Mouse (Mus musculus) midbrain, embryonic 13.5 days (tissue): ENCODE data around the gene Rybp. TPM values are rescaled to one million over a fixed set of nuclear protein-coding genes. Genes with fewer than 3 reads are reported as not detected.

Source experiments
- ATAC-seq: fragments of 200-750 bp; cut with Nextera tagmentation; 2 replicates; pipeline ENCODE4 v1.8.0; 2017; ENCODE audit warnings: mild to moderate bottlenecking, moderate TSS enrichment, moderate library complexity
- H3K27ac ChIP-seq: fragments of 300-500 bp; sonication (generic); 2 replicates; pipeline ENCODE4 v1.5.1; 2015; ENCODE audit warnings: inconsistent platforms, mild to moderate bottlenecking, moderate library complexity
- H3K27me3 ChIP-seq: fragments of 300-500 bp; sonication (generic); 2 replicates; pipeline ENCODE4 v1.6.1; 2015; ENCODE audit warnings: mild to moderate bottlenecking, inconsistent platforms
- H3K36me3 ChIP-seq: fragments of 300-500 bp; sonication (generic); 2 replicates; pipeline ENCODE4 v1.6.1; 2015; ENCODE audit warnings: mild to moderate bottlenecking, inconsistent platforms
- H3K4me1 ChIP-seq: fragments of 300-500 bp; sonication (generic); replicated peaks from 2 replicates; pipeline ENCODE4 v1.6.1; 2015; ENCODE audit warnings: inconsistent platforms
- H3K4me2 ChIP-seq: fragments of 300-500 bp; sonication (generic); replicated peaks from 2 replicates; pipeline ENCODE4 v1.6.1; 2015; ENCODE audit warnings: moderate library complexity, mild to moderate bottlenecking, inconsistent platforms
- H3K4me3 ChIP-seq: fragments of 300-500 bp; sonication (generic); replicated peaks from 2 replicates; pipeline ENCODE4 v1.5.1; 2015; ENCODE audit warnings: mild to moderate bottlenecking, inconsistent platforms
- H3K9ac ChIP-seq: fragments of 300-500 bp; sonication (generic); replicated peaks from 2 replicates; pipeline ENCODE4 v1.6.1; 2015; ENCODE audit warnings: mild to moderate bottlenecking, inconsistent platforms
- H3K9me3 ChIP-seq: fragments of 300-500 bp; sonication (generic); 2 replicates; pipeline ENCODE4 v1.6.1; 2016; ENCODE audit warnings: mild to moderate bottlenecking, inconsistent platforms
- WGBS: fragments of 180-500 bp; shearing (Covaris S2); methylation state at CpG from one replicate; pipeline ENCODE4 v1.1.7; 2015; 5-methylcytosine and 5-hydroxymethylcytosine counted together
- polyA plus RNA-seq: library from polyadenylated mRNA; unstranded; fragments of >200 nt; fragmentation: Nextera tagmentation; extraction: Ambion mirVana; gene quantifications from 2 replicates; pipeline ENCODE4 v1.2.1, GENCODE M21; 2015

The Rybp gene
- polyA plus RNA-seq, 1 experiment from 2014 or later, result 19.7 TPM

DNA sequence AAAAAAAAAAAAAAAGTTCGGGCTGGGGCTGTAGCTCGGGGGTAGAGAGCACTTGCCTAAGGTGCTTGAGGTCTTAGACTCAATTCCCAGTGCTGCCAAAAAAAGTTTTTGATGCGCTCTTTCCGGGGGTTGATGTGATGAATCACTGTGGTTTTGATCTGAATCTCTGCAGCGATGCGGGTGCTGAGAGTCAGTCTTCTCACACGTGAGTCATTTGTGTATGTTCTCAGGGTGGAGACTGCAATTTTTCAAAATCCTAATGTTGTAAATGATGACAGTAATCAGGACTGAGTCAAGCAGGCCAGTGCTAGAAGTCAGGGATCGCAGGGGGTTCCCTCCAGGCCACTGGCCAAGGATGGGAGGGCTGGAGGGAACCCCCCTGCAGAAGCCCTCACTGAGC lies 26.9 kb upstream of the Rybp start:
- no peak for ATAC-seq
- Histone ChIP-seq H3K9me3 (no peaks in the 10 kb centered on the region), H3K4me2 (no peak overlapping the region), H3K4me3 (no peak overlapping the region), H3K27me3 (no peaks in the 10 kb centered on the region), H3K4me1 (no peaks in the 10 kb centered on the region), H3K9ac (no peak overlapping the region), H3K27ac (no peak overlapping the region), H3K36me3 (no peaks in the 10 kb centered on the region)
- WGBS, result 76% methylated on average over 8 of the region's 8 CpGs

GRCm38 (mm10) chr6:100311167-100311566 lies 23.9 kb upstream of the Rybp start:
- Histone ChIP-seq H3K36me3 (no peaks in the 10 kb centered on the region), H3K4me1 (no peaks in the 10 kb centered on the region), H3K4me2 (no peak overlapping the region), H3K27ac (no peak overlapping the region), H3K9me3 (no peaks in the 10 kb centered on the region), H3K9ac (no peak overlapping the region), H3K4me3 (no peak overlapping the region), H3K27me3 (no peaks in the 10 kb centered on the region)
- 94% methylated on average over 1 of the region's 1 CpGs for WGBS
- ATAC-seq, result no peak

GRCm38 (mm10) chr6:100304831-100305230 lies 17.5 kb upstream of the Rybp start:
- ATAC-seq, result no peak
- no peaks in the 10 kb centered on the region for H3K36me3 ChIP-seq
- H3K4me1 ChIP-seq, result no peaks in the 10 kb centered on the region
- no peak overlapping the region for H3K4me2 ChIP-seq
- peaks cover 10% of the 10 kb centered on the region for H3K27me3 ChIP-seq
- H3K9ac ChIP-seq, result no peak overlapping the region
- no peak overlapping the region for H3K4me3 ChIP-seq
- 83% methylated on average over 10 of the region's 10 CpGs for WGBS
- no peaks in the 10 kb centered on the region for H3K9me3 ChIP-seq
- H3K27ac ChIP-seq, result no peak overlapping the region

- ATAC-seq, result no peak
- no peaks in the 10 kb centered on the region for H3K4me1 ChIP-seq
- no peak overlapping the region for H3K9ac ChIP-seq
- H3K4me2 ChIP-seq, result no peak overlapping the region
- H3K4me3 ChIP-seq, result no peak overlapping the region
- H3K36me3 ChIP-seq, result no peaks in the 10 kb centered on the region
- H3K27me3 ChIP-seq, result peaks cover 10% of the 10 kb centered on the region
- H3K27ac ChIP-seq, result no peak overlapping the region
- no peaks in the 10 kb centered on the region for H3K9me3 ChIP-seq
- 62% methylated on average over 8 of the region's 8 CpGs for WGBS
Observed at GRCm38 (mm10) chr6:100301410-100302108, 14.3 kb upstream of the Rybp start.

GRCm38 (mm10) chr6:100300831-100301230 lies 13.5 kb upstream of the Rybp start:
- Histone ChIP-seq H3K9ac (no peak overlapping the region), H3K27ac (no peak overlapping the region), H3K4me3 (no peak overlapping the region), H3K9me3 (no peaks in the 10 kb centered on the region), H3K36me3 (no peaks in the 10 kb centered on the region), H3K4me1 (no peaks in the 10 kb centered on the region), H3K27me3 (peaks cover 13% of the 10 kb centered on the region), H3K4me2 (no peak overlapping the region)
- 40% methylated on average over 3 of the region's 3 CpGs for WGBS
- no peak for ATAC-seq

- no peaks in the 10 kb centered on the region for H3K36me3 ChIP-seq
- WGBS, result 54% methylated on average over 4 of the region's 4 CpGs
- H3K27me3 ChIP-seq, result peaks cover 13% of the 10 kb centered on the region
- no peak for ATAC-seq
- no peak overlapping the region for H3K4me2 ChIP-seq
- H3K9ac ChIP-seq, result no peak overlapping the region
- H3K9me3 ChIP-seq, result no peaks in the 10 kb centered on the region
- H3K27ac ChIP-seq, result no peak overlapping the region
- no peaks in the 10 kb centered on the region for H3K4me1 ChIP-seq
- H3K4me3 ChIP-seq, result no peak overlapping the region
Observed at GRCm38 (mm10) chr6:100298945-100299344, 11.7 kb upstream of the Rybp start.

DNA sequence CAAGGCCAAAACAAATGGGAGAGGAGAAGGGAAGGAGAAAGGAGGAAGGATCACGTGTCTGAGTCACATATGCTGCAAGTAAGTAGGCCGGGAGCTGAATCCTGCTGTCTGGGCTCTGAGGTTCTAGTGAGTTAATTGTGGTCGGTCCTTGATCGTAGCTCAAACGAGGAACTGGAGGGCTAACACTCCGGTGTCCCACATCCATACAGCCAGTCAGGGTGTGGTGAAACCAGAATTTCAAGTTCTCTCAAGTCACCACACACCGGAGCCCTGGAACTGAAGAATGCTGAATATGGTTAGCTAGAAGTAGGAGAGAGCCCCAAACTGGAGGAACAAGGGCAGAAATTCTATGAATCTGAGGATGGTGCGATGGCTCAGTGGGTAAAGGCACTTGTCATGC lies 10.3 kb upstream of the Rybp start:
- no peak for ATAC-seq

DNA sequence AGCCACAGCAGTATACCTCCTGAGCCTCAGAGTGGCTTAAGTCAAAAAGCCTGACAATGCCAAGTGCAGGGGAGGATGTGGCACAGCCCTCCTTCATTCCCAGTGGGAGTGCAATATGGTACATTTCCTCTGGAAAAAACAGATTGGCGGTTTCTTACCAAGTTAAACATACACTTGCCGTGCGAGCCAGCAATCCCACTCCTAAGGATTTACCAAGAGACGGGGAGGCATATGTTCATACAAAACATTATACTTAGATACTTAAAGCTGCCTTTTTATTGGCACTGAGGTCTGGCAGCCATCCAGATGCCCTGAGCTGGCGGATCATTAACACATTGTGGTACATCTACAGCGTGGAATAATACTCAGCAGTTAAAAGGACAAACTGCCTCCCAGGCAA lies 5.1 kb upstream of the Rybp start:
- Histone ChIP-seq H3K9ac (no peak overlapping the region), H3K4me2 (no peak overlapping the region), H3K36me3 (no peaks in the 10 kb centered on the region), H3K9me3 (no peaks in the 10 kb centered on the region), H3K4me1 (peaks cover 9% of the 10 kb centered on the region), H3K27me3 (peaks cover 30% of the 10 kb centered on the region), H3K27ac (no peak overlapping the region), H3K4me3 (no peak overlapping the region)
- no peak for ATAC-seq
- 89% methylated on average over 6 of the region's 6 CpGs for WGBS

More for the DNA sequence above, 10.3 kb upstream of the Rybp start:
- Histone ChIP-seq H3K4me1 (no peaks in the 10 kb centered on the region), H3K27me3 (peaks cover 17% of the 10 kb centered on the region), H3K9ac (no peak overlapping the region), H3K4me2 (no peak overlapping the region), H3K27ac (no peak overlapping the region), H3K9me3 (no peaks in the 10 kb centered on the region), H3K4me3 (no peak overlapping the region), H3K36me3 (no peaks in the 10 kb centered on the region)
- 90% methylated on average over 8 of the region's 8 CpGs for WGBS

DNA sequence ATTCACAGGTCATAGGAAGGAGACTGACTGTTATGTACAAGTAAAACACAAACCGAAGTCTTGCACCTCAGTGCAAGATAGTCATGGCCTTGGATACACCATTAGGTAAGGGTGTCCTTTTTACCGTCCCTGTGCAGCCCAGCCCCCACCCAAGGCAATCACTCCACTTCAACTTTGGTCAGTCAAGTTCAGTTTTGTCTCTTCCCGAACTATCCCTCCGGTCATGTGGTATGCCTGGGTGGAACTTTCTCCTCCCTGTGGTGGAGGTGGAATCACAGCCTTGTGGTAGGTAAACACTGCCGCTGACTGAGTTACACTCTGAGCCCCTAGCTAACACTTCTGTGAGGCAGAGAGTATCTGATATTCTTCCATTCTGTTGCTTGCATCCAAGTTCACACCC lies 1.8 kb upstream of the Rybp start:
- H3K4me1 ChIP-seq, result peaks cover 31% of the 10 kb centered on the region
- no peak overlapping the region for H3K9ac ChIP-seq
- no peaks in the 10 kb centered on the region for H3K36me3 ChIP-seq
- no peak overlapping the region for H3K4me3 ChIP-seq
- peaks cover 27% of the 10 kb centered on the region for H3K27me3 ChIP-seq
- H3K4me2 ChIP-seq, result no peak overlapping the region
- no peak for ATAC-seq
- no peak overlapping the region for H3K27ac ChIP-seq
- 89% methylated on average over 5 of the region's 5 CpGs for WGBS
- H3K9me3 ChIP-seq, result no peaks in the 10 kb centered on the region

DNA sequence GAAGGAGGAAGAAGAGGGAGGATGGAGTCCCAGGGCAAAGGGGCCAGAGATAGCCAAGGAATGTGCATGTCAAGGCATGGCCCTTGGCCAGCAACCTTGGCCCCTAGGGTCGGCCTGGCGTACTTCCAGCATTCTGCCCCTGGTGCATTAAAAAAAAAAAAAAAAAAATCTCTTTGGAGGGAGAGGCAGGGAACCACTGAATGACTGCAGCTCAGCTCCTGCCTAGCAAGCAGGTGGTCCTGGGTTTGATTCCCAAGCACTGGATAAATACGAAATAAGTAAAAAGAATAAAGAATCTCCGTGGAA lies 1.4 kb upstream of the Rybp start:
- Histone ChIP-seq H3K9ac (no peak overlapping the region; the same call in 1 of the 2 replicates), H3K36me3 (no peaks in the 10 kb centered on the region), H3K4me1 (peaks cover 34% of the 10 kb centered on the region), H3K9me3 (no peaks in the 10 kb centered on the region), H3K4me2 (peak overlapping the region; percentile 96), H3K27ac (no peak overlapping the region), H3K4me3 (no peak overlapping the region), H3K27me3 (peaks cover 27% of the 10 kb centered on the region)
- WGBS, result 57% methylated on average over 4 of the region's 4 CpGs
- ATAC-seq, result no peak

- ATAC-seq, result peak; percentile 54
- peaks cover 39% of the 10 kb centered on the region for H3K4me1 ChIP-seq
- H3K4me2 ChIP-seq, result peak overlapping the region; percentile 96
- H3K4me3 ChIP-seq, result peak overlapping the region; percentile 71
- WGBS, result 2% methylated on average over 23 of the region's 23 CpGs
- H3K9me3 ChIP-seq, result no peaks in the 10 kb centered on the region
- H3K36me3 ChIP-seq, result no peaks in the 10 kb centered on the region
- H3K27ac ChIP-seq, result peak overlapping the region; percentile 74
- peaks cover 27% of the 10 kb centered on the region for H3K27me3 ChIP-seq
- peak overlapping the region; percentile 91 for H3K9ac ChIP-seq
Observed at GRCm38 (mm10) chr6:100288016-100288729, 888 bp upstream of the Rybp start.

DNA sequence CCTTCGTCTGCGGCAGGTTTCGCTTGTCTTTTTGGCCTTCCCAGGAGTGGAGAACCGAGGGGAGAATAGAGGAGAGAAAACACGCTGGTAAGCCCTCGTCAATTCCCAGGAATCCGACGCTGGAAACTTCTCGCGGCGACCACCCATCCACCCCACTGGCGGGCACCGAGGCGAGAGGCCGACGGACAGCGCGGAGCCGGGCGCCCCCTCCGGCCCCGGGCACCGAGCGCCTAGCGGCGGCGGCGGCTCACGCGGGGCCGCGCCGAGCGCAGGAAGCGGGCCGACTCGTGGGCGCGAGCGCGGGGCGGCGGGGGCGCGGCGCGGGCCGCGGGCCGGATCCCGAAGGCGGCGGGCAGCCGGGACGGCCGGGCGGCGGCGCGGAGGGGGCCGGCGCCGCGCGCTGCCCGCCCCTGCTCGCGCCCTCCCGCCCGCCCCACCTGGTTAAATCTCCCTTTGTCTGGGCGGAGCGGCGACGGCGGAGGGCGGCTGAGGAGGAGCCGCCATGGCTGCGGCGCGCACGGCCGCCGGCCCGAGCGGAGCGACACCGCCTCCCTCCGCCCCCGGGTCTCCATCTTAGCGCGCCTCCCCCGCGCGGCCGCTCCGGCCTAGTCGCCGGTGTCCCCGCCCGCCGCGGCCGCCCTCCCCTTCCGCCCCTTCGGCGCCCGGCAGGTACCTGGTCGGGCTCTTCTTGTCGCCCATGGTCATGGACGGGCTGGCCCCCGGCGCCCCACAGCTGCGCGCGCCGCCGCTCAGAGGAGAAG lies 532 bp downstream of the Rybp start:
- no peaks in the 10 kb centered on the region for H3K9me3 ChIP-seq
- H3K27me3 ChIP-seq, result peaks cover 23% of the 10 kb centered on the region
- H3K4me2 ChIP-seq, result peak overlapping the region; percentile 85
- H3K9ac ChIP-seq, result peak overlapping the region; percentile 91
- 0% methylated on average over 31 of the region's 117 CpGs for WGBS
- ATAC-seq, result peak; percentile 82
- peak overlapping the region; percentile 71 for H3K4me3 ChIP-seq
- peaks cover 39% of the 10 kb centered on the region for H3K4me1 ChIP-seq
- peak overlapping the region; percentile 98 for H3K27ac ChIP-seq
- H3K36me3 ChIP-seq, result no peaks in the 10 kb centered on the region
